Mouse (Mus musculus) 3134 (cell line): Measurements from ENCODE around the gene P4hb.

Experiments used
- DNase-seq: peaks from one replicate; pipeline ENCODE4 v3.0.0-alpha.2; 2011; ENCODE audit warnings: low spot score; ENCODE audit not compliant: insufficient read length; ENCODE audit errors: extremely low read depth

The P4hb gene

DNA sequence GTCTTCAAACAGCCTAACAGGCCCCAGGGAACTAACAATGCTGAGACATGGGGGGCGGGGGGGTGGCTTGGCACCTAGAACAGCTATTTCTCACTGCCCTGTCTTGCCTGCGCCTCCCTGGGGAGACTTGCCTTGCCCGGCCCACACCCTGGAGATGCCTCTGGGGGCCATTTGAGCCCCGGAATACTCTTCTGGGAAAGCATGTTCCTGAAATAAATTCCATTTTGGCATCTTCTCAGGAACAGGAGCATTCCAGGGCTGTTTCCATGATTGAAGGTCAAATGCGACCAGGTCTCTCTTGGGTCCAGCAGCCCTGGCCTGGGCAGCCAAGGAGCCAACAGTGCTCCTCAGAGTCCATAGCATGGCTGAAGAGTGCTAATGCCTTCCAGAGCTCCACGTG lies 30.7 kb downstream of the P4hb start:
- no peak for DNase-seq

DNA sequence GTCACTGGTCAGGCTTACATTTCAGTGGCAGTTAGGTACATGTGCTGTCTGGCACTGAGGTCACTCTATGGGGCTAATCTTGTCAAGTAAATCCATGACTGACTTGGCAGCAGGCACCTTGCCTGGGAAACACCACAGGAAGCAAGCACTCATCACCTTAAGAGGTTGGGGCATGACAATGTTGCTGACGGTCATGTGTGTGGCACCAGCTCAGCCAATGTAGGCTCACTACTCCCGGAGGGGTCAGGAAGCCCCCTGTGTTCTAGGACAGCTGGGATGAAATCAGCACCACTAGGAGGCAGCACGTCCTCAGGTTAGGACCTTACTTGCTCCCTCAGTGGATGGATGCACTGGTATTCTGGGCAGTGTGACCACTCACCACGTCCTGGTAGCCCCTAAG lies 31.1 kb downstream of the P4hb start:
- DNase-seq: peak; percentile 57

DNA sequence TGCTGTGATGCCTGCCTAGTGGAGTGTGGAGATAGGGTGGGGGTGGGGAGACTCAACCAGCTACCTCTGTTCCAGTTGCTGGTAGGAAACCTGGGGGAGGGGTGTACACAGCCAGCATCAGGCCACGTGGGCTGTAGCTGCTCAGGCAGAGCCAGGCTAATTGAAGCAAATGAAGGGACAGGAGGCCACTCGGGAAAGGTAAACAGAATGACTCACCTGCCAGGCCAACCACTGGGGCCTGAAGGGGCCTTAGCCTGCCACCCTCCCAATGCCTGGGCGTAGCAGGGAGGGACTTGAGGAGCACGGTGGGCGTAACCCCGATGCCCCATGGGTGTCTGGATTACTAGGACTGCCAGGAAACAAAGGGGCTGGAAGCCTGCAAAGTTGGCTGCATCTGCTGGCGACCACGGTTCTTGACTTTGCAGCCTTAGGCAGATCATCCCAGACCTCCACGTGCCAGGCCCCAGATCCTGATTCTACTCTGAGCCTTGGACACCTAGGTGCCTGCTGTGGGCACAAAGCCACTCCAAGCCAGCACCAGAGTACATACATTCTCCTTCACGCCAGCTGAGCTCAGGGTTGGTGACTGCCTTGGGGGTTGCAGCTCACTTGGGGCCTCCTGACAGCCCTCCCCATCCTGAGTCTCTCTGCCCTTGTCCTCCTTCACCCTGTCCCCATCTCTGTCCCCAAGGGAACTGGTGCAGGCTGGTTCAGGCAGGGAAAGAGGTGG lies 33.6 kb downstream of the P4hb start:
- peak; percentile 44 for DNase-seq

DNA sequence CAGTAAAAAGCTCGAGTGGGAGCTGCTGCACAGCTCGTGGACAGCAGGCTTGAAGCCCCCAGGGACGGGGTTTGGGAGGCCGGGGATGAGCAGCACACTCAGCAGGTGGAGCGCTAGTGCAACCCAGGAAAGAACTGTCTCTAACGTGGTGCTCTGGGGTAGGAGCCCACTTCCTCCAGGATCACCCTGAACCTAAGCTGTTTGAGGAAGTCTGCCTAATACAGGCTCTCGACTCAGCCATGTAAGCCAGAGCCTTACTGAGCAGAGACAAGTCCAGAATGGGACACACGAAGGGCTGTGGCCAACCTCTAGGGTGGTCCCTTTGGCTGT lies 34.1 kb downstream of the P4hb start:
- no peak for DNase-seq

DNA sequence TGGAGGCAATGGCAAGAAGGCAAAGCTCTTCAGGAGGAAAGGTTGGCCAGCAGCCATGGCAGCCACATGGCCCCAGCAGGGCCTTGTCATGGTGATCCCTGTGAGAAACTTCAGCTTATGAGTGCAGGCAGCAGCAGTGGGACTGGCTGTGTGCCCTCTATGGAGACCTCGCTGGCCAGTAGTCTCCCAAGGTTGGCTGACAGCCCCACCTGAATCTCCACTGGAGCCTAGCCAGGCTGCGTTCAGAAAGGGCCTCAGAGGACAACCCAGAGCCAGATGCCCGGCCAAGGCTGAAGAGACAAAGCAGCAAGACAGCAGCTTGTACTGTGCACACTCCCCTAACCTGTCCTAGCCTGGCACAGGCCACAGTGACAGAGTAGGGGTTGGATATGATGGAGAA lies 34.6 kb downstream of the P4hb start:
- DNase-seq: peak; percentile 50

DNA sequence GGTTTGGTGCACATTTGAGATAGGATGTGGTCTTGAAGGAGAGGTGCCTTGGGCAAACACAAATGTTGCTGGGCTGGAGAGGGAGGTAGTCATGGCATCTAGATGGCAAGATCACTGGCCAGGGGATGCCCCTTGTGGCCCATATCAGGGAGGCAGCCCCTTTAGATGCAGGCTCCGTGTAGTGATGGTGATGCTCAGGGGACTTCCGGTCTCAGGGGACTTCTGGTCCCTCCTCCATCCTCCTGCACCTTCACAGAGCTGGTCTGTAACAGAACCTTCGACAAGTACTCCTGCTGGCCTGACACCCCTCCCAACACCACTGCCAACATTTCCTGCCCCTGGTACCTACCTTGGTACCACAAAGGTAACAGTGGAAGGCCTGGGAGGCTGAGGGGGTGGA lies 37.2 kb downstream of the P4hb start:
- DNase-seq: no peak

DNA sequence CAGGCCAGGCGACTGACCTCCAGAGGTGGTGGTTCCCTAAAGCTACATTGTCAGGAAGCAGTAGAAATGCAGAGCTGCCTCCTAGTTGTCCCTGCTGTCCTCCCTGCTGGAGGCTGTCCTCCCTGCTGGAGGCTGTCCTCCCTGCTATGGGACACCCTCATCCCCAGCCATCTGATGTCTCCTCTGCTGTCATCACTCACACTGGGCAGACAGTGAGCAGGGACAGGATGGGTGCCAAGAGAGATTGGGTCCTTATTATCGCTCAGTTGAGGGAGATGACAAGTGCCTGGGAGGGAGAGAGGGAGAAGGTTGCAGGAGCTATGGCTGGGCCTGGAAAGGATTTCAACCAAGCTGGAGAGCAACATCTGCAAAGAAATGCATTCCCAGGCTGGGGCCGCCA lies 37.9 kb downstream of the P4hb start:
- no peak for DNase-seq

DNA sequence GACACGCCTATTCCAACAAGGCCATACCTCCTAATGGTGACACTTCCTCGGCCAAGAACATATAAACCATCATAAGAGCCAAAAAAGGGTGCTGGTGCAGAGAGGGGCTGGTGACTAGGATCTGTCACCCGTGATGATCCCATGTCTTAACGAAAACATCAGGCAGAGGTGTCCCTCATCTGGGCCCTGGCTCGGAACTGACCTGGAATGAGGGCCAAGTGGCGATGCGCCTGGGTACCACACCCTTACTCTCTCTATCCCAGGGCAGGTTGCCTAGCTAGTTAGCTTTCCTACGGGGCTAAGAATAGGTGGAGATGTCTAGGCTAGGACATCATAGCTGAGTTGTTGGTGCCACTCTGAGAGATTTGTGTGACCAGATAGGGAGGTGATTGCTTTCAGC lies 39.0 kb downstream of the P4hb start:
- no peak for DNase-seq

DNA sequence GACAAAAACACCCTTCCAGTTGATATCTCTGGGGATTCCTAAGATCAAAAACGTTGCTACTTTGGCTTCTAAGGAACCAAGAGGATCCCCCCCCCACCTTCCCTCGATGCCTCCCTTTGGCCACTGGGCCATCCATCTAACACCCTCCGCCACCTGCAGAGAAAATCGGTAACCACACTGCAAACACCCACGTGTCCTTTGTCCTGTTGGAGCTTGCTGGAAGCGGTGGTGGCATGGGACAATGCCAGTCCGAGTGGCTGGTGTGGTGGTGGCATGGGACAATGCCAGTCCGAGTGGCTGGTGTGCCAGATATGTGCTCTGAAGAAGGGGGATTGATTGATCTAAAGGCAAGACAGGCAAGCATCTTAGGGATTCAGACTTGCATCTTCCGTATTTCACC lies 41.4 kb downstream of the P4hb start:
- no peak for DNase-seq

DNA sequence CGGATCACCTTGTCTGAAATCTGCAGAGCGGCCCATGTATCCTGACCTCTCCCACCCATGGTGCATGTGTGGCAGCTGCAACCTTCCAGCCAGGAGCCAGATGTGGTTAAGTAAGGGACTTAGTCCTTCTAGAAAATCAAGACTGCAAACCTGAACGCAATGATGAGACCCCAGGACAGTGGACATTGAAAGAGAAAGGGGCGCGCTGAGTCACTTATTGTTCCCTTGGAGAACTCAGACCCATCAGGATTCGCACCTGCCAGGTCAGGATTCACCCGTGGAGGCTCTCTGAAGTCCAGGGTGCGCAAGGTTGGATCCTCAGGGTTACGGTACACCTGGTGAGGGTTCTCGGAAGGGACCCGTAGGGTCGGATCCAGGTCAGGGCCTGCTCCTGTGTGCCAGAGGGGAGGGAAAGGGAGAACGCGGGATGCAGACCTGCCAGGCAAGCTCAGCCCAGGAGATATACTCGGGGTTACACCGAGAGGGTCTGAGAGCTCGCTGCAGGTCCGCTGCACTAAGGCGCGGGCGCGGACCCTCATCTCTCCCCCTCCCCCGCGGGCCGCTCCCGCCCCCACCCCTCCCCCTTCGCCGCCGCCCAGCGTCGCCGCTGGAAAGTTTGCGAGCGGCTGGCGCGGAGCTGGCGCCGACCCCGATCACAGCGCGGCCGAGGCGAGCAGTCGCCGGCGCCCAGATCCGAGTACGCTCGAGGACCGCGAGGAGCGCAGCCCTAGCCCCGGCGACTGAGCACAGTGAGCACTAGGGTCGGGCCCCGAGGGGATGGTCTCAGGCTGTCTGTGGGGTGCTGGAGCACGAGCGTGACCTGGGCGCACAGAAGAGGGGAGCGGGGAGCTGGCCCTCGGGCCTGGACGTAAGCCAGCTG lies 42.7 kb downstream of the P4hb start, which contains the start of gene Gcgr:
Gcgr (plus strand) TSS at position 615 of the 880 bp plus-strand sequence.
- DNase-seq: no peak

DNA sequence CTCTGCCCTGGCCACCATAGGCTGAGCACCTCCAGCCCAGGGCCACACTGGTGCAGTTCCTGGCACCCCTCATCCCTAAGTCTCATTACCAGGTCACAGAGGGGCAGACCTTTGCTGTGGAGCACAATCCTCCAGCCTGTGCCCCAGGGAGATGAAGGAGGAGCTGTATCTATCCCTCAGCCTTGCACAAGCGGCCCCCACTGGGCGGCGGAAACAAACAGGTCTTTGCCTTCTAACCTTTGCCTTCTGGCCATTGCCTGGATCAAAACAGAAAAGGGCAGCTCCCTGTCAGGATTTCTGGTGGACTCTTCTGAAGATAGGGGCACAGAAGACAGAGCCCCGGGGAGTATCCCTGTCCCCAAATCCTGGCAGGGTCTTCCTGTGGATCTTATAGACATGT lies 44.1 kb downstream of the P4hb start:
- no peak for DNase-seq

DNA sequence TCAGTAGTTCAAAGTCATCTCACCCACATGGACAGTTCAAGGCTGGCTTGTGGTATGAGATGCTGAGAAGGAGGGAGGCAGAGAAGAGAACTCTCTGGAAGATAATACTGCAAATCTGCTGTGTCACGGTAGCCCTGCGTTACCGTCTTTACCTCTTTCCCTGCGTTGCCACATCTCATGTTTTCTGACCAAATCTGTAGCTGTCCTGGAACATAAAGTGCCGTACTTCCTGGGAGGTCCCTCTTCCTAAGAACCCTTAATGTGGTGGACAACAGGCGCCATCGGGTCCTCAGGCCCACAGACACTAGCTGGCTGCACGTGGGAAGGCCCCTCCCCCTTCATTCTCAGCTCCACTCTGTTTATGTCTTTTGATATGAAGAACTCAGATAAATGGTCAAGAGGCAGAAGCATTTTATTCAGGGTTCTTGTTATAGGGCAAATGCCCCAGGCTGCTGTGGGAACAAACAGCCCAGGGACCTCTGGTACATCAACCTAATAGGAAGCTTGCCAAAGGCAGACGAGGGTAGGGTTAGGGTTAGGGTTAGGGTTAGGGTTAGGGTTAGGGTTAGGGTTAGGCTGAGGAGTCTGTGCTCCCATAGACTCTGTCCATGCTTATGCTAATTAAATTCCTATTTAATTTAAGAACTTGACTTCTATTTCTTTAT lies 45.2 kb downstream of the P4hb start:
- no peak for DNase-seq

DNA sequence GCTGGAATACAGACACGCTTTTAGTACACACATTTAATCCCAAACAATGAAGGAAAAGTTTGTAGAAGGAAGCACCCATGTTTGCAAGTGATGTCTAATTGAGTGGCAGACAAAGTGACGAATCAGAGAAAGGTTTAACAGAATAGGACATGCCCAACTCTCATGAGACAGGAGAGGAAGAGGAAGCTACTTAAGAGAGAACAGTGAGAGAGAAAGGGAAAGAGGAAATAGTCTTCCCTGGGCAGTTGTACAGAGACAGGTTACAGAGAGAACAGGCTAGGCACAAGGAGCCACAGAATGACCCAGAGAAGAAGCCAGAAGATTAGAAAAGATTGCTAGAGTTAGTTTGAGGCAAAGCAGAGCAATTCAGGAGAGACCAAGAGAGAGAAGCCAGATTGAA lies 47.1 kb downstream of the P4hb start:
- no peak for DNase-seq

DNA sequence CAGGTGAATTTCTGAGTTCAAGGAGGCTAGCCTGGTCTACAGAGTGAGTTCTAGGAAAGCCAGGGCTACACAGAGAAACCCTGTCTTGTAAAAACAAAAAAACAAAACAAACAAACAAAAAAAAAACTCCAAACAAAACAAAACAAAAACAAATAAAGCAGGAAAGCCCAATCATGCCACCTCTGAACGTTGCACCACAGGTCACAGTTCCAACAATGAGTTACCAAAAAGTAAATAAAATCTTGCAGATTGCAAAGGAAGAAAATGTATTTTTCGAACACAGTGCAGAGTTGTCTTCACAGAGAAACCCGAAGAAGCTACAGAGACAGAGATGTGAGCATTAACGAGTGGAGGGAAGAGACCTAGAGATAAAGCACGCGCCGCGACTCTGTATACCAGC lies 50.5 kb downstream of the P4hb start:
- DNase-seq: no peak

DNA sequence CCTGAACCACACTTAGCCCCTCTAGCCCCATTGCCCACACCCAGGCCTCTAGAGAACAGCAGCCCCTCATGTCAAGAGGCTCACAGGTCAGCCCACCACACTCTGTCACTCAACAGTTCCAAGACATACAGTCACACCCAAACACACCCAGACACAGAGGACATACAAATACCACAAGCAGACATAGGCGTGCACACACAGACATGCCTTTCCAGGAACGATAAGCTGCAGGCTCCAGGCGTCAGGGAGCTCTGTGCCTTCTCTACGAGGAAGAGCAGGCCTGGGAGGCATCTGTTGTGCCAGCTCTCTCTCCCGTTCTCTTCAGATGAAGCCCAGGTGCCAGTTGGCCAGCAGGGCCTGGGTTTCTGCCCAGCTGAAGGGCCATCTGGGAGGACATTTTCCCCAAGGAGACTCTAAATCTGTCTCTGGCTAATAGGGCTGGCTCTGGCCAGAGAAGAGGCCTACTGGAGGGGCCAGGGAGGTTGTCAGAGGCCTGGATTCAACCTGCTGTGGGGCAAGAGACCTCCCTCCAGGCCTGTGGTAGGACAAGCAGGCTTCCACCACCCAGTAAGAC lies 52.0 kb downstream of the P4hb start:
- no peak for DNase-seq

DNA sequence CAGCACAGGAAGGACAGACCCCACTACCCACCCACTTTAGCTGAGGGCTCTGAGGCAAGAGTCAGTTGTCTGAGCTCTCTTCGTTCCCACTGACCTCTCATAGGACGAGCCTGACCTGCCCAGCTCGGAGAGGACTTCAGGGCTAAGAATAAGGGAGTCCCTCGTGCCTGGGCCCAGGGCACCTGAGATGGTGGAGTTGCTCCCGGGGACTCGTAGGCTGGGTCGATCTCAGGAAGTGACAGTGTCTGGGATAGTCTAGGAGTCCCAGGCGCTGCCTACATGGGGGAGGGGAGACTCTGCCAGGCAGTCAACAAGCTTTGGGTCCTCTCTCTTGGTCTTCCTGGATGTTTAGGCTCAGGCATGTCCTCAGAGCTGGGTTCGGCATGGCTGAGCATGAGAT lies 52.6 kb downstream of the P4hb start:
- no peak for DNase-seq

DNA sequence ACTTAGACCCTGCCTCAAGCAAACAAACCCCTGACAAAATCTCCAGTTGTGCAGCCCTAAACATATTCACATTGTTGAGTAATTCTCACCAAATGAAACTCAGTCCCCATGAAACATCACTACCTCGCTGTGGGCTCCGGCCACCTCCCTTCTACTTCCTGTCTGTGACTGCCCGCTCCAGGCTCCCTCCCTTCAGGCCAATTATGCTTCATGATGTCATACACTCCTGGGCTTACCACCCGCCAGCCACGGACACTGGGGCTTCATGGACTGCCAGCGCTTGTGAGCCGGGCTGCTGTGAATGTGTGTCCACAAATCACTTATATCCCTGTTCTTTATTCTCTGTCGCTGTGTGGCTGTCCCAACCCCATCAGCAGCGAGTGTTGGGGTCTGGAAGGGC lies 53.3 kb downstream of the P4hb start:
- DNase-seq: peak; percentile 67

DNA sequence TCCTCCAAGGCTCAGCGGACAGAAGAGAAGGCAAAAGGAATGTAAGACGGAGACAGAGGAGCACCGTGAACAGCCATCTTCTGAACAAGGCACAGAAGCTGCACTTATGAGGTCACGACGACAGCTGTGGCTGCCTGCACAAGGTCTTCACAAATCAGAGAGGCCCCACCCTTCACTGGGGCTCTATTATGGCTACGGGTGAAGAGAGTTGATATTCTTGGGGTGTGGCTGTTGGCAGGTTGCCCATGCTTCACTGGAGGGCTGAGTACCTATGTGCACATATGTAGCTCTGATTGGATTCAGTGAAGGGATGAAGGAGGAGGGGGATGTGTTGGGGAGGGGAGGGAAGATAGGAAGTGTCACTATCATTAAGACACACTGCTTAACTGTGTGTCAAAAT lies 54.5 kb downstream of the P4hb start:
- no peak for DNase-seq

DNA sequence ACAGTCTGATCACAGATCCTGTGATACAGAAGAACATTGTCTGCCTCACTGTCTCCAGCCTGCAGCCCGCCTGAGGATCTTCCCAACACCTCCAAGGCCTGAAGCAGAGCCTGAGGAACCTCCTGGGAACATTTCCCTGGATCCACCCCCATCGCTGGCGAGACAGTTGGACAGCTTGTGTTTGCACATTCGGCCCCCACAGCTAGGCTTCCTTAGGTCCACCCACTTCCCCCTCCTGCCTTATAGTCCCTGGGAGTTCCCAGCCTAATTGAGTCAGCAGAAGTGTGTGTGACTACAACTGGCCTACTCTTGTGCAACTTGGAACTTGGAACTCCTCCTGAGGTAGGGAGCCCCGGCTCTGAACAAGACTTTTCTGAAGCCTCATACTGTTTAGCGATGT lies 55.0 kb downstream of the P4hb start:
- peak; percentile 75 for DNase-seq

DNA sequence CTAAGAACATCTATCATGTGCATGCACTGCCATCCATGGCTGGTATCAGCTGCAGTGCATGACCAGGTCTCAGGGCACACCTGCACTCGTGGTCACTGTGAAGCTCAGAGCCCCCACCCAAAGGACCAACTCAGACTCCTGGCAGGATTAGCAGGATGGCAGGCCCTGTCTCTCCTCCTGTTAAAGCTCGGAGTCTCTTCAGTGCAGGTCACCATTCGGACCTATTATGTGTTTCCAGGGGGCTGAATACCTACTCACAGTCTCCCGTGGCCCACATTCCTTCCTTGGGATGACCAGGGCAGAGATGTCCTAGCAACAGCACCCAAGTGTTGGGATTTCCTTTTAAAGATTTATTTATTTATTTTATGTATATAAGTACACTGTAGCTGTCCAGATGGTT lies 55.9 kb downstream of the P4hb start:
- no peak for DNase-seq

DNA sequence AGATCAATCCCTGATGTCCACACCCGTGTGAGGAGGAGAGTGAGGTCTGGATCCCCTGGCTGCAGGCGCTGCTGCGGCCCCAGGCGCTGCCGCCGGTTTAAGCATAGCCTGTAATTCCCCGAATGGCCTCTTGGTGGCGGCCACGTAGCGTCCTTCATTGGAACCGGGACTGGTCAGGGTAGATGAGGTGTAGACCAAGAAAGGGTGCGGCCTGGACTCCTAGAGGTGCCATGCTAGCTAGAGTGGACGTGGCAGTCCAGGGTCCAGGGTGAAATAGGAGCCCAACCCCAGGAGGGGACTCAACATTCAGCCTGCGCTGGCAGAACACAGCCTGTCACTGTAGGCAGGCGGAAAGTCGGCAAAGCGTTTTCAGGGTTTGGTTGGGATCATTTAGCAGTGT lies 57.4 kb downstream of the P4hb start:
- peak; percentile 81 for DNase-seq
